Mouse (Mus musculus): ENCODE measurements around the gene Mpv17l2.
A peak's percentile ranks its signal among the peaks of the same experiment; 100 is the strongest.

Gene Mpv17l2

GRCm38 (mm10) chr8:70723486-70724210, 37.1 kb downstream of the Mpv17l2 start, which contains the start of gene Pde4c:
Gene Pde4c (plus strand): TSS chr8:70723720.
- no peak for ATAC-seq (ENCODE audit: low TSS enrichment)

GRCm38 (mm10) chr8:70721601-70722000, 39.1 kb downstream of the Mpv17l2 start:
- no peak for ATAC-seq (ENCODE audit: low TSS enrichment)

GRCm38 (mm10) chr8:70720739-70721138, 40.0 kb downstream of the Mpv17l2 start:
- 0 out of 2 replicates have a peak, but pooled peaks have one; percentile 56 for ATAC-seq (ENCODE audit: low TSS enrichment)

GRCm38 (mm10) chr8:70719796-70720270, 40.9 kb downstream of the Mpv17l2 start:
- no peak for ATAC-seq (ENCODE audit: low TSS enrichment)

DNA sequence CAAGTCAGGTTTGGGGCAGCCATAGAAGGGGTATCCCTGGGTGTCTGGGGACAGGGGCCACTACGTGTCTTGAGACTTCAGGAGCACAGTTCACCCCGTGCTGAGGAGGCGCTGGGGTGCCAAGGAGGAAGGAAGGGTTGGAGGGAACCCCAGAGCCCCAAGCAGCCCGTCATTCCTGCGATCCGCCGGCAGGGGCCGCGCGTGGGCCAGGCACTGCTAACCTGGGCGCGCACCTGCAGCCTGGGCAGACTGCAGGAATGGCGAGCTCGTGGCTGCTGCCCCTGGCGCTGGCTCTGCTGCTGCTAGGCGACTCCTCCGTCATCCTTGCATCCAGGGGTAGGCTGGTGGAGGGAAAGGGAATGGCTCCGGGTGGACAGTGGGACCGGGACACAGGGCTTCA, 42.4 kb downstream of the Mpv17l2 start, which contains the start of gene Gm3336:
Gm3336 (plus strand) TSS at position 247 of the 400 bp plus-strand sequence.
- ATAC-seq (ENCODE audit: low TSS enrichment): peak; percentile 74

- ATAC-seq (ENCODE audit: low TSS enrichment): no peak
Observed at GRCm38 (mm10) chr8:70716521-70717400, 44.0 kb downstream of the Mpv17l2 start.

- ATAC-seq (ENCODE audit: low TSS enrichment): no peak
Observed at GRCm38 (mm10) chr8:70715086-70715485, 45.7 kb downstream of the Mpv17l2 start.

DNA sequence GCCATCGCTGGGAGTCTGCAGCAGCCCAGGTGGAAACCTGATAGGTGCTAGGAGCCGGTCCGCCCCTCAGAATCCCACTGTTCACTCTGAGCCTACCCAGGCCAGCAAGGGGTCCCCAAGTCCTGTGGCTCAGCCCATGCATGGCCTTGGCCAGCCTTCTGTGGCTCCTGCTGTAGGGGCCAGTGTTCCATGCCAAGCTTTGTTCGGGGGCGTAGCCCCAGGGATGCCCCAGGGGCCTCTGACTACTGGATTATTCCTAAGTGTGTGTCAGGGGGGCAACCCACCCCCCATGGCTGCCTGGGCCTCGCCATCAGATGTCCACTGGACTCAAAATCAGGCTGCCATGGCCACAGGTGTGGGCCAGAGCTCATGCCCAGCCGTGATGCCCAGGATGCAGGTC, 46.8 kb downstream of the Mpv17l2 start:
- ATAC-seq (ENCODE audit: low TSS enrichment): no peak

DNA sequence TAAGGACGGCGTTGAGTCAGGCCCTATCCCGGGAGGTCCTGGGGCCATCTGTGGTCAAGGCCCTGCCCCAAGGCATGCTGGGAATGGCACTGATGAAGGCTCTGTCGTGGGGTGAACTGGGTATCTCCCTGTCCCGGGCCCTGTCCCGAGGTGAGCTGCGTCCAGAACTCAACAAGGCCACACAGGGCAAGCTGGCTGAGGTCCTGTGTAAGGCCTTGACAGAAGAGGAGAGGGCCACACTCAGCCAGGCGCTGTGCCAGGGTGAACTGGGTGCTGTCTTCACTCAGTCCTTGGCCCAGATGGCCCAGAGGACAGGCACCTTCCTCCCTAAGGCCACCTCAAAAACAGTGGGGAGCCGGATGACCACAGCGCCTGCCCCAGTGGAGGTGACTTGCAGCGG, 49.7 kb downstream of the Mpv17l2 start:
- ATAC-seq (ENCODE audit: low TSS enrichment): no peak

DNA sequence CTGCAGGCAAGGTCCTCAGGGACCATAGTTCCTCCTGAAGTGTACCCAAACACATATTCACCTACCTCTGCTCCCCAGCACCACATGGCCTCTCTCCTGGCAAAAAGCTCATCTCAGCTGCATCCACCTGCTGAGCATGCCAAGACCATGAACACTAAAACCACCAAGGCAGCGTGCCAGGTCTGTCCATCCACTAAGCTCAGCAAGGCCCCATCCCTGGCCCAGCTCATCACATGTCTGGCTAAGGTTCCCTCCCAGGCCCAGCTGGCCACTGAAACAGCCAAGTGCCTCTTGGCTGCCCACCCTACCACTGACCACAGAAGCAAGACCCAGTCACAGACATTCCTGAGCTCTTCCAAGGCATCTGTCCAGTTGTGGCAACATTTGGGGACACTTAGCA, 50.5 kb downstream of the Mpv17l2 start:
- ATAC-seq (ENCODE audit: low TSS enrichment): no peak

DNA sequence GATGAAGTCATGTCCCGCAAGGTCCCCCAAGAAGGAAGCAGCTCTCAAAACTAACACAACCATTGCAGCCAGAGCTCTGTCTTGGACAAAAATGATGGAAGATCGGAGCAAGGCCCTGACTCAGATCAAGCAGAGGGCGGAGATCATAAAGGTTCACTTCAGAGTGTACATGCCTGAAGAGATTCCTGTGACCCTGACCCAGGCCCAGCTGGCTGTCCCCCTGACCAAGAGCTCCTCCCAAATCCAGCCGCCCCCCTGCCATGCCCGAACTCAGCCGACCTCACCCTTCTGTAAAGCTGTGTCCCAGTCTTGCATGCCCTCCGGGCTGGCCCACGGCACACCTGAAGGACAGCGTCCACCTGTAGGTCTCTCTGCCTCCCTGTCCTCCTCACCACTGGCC, 51.0 kb downstream of the Mpv17l2 start:
- ATAC-seq (ENCODE audit: low TSS enrichment): no peak

Measured in frontal cortex, adult (tissue).